Mouse (Mus musculus) hindbrain, embryonic 15.5 days (tissue): ENCODE measurements at regions not wholly inside any gene's neighbourhood (a gene's known extent, or its start where the extent isn't known, plus 50 kb on each side); places are given as distances from the start of the nearest gene placed in this dataset.
A peak's percentile ranks its signal among the peaks of the same experiment; 100 is the strongest.

Experiments used
- ATAC-seq: fragments of 200-750 bp; cut with Nextera tagmentation; 2 replicates; pipeline ENCODE4 v1.8.0; 2017; ENCODE audit warnings: low read depth, moderate number of reproducible peaks, moderate TSS enrichment; ENCODE audit not compliant: low FRiP score
- H3K27ac ChIP-seq: fragments of 300-500 bp; sonication (generic); replicated peaks from 2 replicates; pipeline ENCODE4 v1.5.1; 2015; ENCODE audit warnings: mild to moderate bottlenecking, inconsistent platforms
- H3K27me3 ChIP-seq: fragments of 300-500 bp; sonication (generic); 2 replicates; pipeline ENCODE4 v1.6.1; 2015; ENCODE audit warnings: control low read depth, inconsistent platforms
- H3K36me3 ChIP-seq: fragments of 300-500 bp; sonication (generic); 2 replicates; pipeline ENCODE4 v1.6.1; 2015; ENCODE audit warnings: control low read depth, inconsistent platforms
- H3K4me1 ChIP-seq: fragments of 300-500 bp; sonication (generic); replicated peaks from 2 replicates; pipeline ENCODE4 v1.6.1; 2015; ENCODE audit warnings: control low read depth, inconsistent platforms
- H3K4me2 ChIP-seq: fragments of 300-500 bp; sonication (generic); 2 replicates; pipeline ENCODE4 v1.6.1; 2015; ENCODE audit warnings: moderate library complexity, mild to moderate bottlenecking, inconsistent platforms
- H3K4me3 ChIP-seq: fragments of 300-500 bp; sonication (generic); 2 replicates; pipeline ENCODE4 v1.5.1; 2015; ENCODE audit warnings: mild to moderate bottlenecking, inconsistent platforms
- H3K9ac ChIP-seq: fragments of 300-500 bp; sonication (generic); 2 replicates; pipeline ENCODE4 v1.6.1; 2015; ENCODE audit warnings: inconsistent platforms
- H3K9me3 ChIP-seq: fragments of 300-500 bp; sonication (generic); 2 replicates; pipeline ENCODE4 v1.6.1; 2016; ENCODE audit warnings: control low read depth, inconsistent platforms
- WGBS: fragments of 180-500 bp; shearing (Covaris S2); methylation state at CpG from one replicate; pipeline ENCODE4 v1.1.7; 2015; 5-methylcytosine and 5-hydroxymethylcytosine counted together

GRCm38 (mm10) chr2:11387623-11388022 lies 166.3 kb downstream of the Pfkfb3 start:
- ATAC-seq: no peak
- no peaks in the 10 kb centered on the region for H3K36me3 ChIP-seq
- H3K27me3 ChIP-seq: no peaks in the 10 kb centered on the region
- no peak overlapping the region for H3K4me2 ChIP-seq
- H3K4me3 ChIP-seq: no peak overlapping the region
- H3K4me1 ChIP-seq: no peaks in the 10 kb centered on the region; the same call in 1 of the 2 replicates
- H3K27ac ChIP-seq: no peak overlapping the region
- WGBS: 93% methylated on average over 2 of the region's 2 CpGs
- H3K9ac ChIP-seq: no peak overlapping the region
- H3K9me3 ChIP-seq: no peaks in the 10 kb centered on the region

- Histone ChIP-seq H3K36me3 (no peaks in the 10 kb centered on the region), H3K4me3 (no peak overlapping the region), H3K27ac (no peak overlapping the region), H3K4me1 (no peaks in the 10 kb centered on the region), H3K4me2 (no peak overlapping the region), H3K9me3 (no peaks in the 10 kb centered on the region), H3K27me3 (no peaks in the 10 kb centered on the region), H3K9ac (no peak overlapping the region)
- WGBS: 77% methylated on average over 2 of the region's 2 CpGs
- no peak for ATAC-seq
Measured at GRCm38 (mm10) chr2:11383815-11384214, 170.1 kb downstream of the Pfkfb3 start.

GRCm38 (mm10) chr2:11377213-11377612 lies 176.7 kb downstream of the Pfkfb3 start:
- ATAC-seq: no peak
- no peak overlapping the region for H3K4me3 ChIP-seq
- H3K36me3 ChIP-seq: no peaks in the 10 kb centered on the region
- H3K4me1 ChIP-seq: no peaks in the 10 kb centered on the region
- H3K9ac ChIP-seq: no peak overlapping the region
- 71% methylated on average over 2 of the region's 2 CpGs for WGBS
- no peak overlapping the region for H3K4me2 ChIP-seq
- no peaks in the 10 kb centered on the region for H3K27me3 ChIP-seq
- no peaks in the 10 kb centered on the region for H3K9me3 ChIP-seq
- no peak overlapping the region for H3K27ac ChIP-seq

GRCm38 (mm10) chr2:11375726-11376454 lies 178.0 kb downstream of the Pfkfb3 start:
- Histone ChIP-seq H3K4me3 (no peak overlapping the region), H3K27ac (no peak overlapping the region), H3K4me1 (no peaks in the 10 kb centered on the region), H3K9ac (no peak overlapping the region), H3K27me3 (no peaks in the 10 kb centered on the region), H3K4me2 (no peak overlapping the region), H3K9me3 (no peaks in the 10 kb centered on the region), H3K36me3 (no peaks in the 10 kb centered on the region)
- no peak for ATAC-seq
- WGBS: 82% methylated on average over 10 of the region's 10 CpGs

- no peak overlapping the region for H3K4me3 ChIP-seq
- no peak overlapping the region for H3K9ac ChIP-seq
- H3K36me3 ChIP-seq: no peaks in the 10 kb centered on the region
- no peak overlapping the region for H3K27ac ChIP-seq
- no peaks in the 10 kb centered on the region for H3K4me1 ChIP-seq
- H3K4me2 ChIP-seq: no peak overlapping the region
- ATAC-seq: no peak
- no peaks in the 10 kb centered on the region for H3K9me3 ChIP-seq
- no peaks in the 10 kb centered on the region for H3K27me3 ChIP-seq
- WGBS: 60% methylated on average over 6 of the region's 6 CpGs
Measured at GRCm38 (mm10) chr2:11375092-11375491, 178.8 kb downstream of the Pfkfb3 start.

- H3K9me3 ChIP-seq: no peaks in the 10 kb centered on the region
- ATAC-seq: no peak
- H3K4me2 ChIP-seq: no peak overlapping the region
- H3K4me3 ChIP-seq: no peak overlapping the region
- no peaks in the 10 kb centered on the region for H3K36me3 ChIP-seq
- no peaks in the 10 kb centered on the region for H3K4me1 ChIP-seq
- H3K27ac ChIP-seq: no peak overlapping the region
- no peaks in the 10 kb centered on the region for H3K27me3 ChIP-seq
- H3K9ac ChIP-seq: no peak overlapping the region
Measured at GRCm38 (mm10) chr2:11370273-11370672, 183.6 kb downstream of the Pfkfb3 start.

DNA sequence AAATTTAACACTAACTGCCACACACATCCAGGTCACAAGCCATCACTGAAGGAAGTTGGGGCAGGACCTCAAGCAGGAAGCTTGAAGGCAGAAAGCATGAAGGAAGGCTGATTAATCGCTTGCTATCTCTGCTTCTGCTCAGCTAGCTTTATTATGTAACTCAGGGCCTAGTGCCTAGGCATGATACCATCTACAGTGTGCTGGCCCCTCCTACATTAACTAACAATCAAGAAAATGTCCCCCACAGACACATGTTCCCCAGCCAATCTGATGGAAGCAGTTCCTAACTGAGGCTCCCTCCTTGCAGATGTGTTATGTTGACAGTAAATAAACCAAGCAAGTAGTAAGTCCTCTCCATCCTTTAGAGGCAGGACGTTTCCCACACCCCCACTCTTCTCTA lies 186.6 kb downstream of the Pfkfb3 start:
- 70% methylated on average over 2 of the region's 2 CpGs for WGBS
- no peak overlapping the region for H3K4me3 ChIP-seq
- ATAC-seq: no peak

DNA sequence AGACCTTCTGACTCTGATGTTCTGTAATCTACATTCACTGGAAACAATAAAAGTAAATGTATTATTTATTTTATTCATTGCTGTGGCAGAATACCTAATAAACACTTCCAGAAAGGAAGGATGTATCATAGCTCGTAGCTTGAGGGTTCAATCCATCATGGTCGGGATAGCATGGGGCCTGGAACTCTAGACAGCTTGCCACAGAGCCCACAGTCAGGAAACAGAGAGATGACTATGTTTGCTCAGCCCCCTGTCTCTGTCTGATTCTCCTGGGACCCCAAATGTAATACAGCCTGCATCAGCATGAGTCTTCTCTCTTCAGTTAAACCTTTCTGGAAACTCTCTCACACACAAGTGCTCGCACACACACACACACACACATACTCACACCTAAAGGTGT lies 188.1 kb downstream of the Pfkfb3 start:
- Histone ChIP-seq H3K36me3 (no peaks in the 10 kb centered on the region), H3K27ac (no peak overlapping the region), H3K27me3 (no peaks in the 10 kb centered on the region), H3K9me3 (no peaks in the 10 kb centered on the region), H3K4me3 (no peak overlapping the region), H3K4me1 (no peaks in the 10 kb centered on the region), H3K4me2 (no peak overlapping the region), H3K9ac (no peak overlapping the region)
- no peak for ATAC-seq
- WGBS: 86% methylated on average over 3 of the region's 3 CpGs

More for the DNA sequence above, 186.6 kb downstream of the Pfkfb3 start:
- H3K36me3 ChIP-seq: no peaks in the 10 kb centered on the region
- no peaks in the 10 kb centered on the region for H3K9me3 ChIP-seq
- no peaks in the 10 kb centered on the region for H3K27me3 ChIP-seq
- no peak overlapping the region for H3K27ac ChIP-seq
- no peaks in the 10 kb centered on the region for H3K4me1 ChIP-seq
- no peak overlapping the region for H3K4me2 ChIP-seq
- H3K9ac ChIP-seq: no peak overlapping the region

DNA sequence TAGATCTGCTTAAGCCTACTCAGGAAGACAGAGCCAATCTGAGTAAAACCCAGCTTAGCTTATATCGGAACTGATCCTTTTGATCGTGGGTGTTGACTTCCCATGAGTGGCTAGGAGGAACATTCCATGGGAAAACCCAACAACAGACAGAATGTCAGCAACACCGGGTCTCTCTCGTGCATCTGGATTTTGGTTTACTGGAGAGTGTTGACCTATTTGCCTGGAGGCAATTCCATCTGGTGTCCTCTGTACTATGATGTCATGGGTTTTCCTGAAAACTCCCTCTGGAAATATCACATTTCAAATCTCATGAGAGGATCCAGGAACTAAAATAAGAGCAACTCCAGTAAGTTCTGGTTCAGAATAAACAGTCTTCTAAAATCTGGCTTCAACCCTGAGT lies 188.5 kb downstream of the Pfkfb3 start:
- H3K27ac ChIP-seq: no peak overlapping the region
- H3K27me3 ChIP-seq: no peaks in the 10 kb centered on the region
- H3K4me3 ChIP-seq: no peak overlapping the region
- H3K9me3 ChIP-seq: no peaks in the 10 kb centered on the region
- no peak for ATAC-seq
- no peaks in the 10 kb centered on the region for H3K36me3 ChIP-seq
- WGBS: 87% methylated on average over 4 of the region's 4 CpGs
- no peaks in the 10 kb centered on the region for H3K4me1 ChIP-seq
- H3K4me2 ChIP-seq: no peak overlapping the region
- H3K9ac ChIP-seq: no peak overlapping the region

DNA sequence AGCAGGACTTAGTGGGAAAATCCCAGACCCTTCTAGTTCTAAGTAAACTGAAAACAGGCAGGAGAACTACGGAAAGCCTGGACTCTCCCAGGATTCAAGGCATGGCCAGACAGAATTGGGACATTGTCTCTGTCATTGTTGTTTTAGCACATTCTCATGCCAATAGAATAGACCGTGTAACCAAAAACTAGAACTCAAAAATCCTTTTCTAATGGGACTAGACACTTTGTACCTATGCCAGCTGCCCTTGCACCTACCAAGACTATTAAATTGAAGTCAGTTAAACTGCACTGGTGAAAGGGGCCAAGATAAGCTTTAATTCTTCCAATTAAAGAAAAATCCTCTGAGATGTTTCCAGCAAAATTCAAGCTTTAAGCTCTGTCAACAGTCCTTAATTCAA lies 189.8 kb downstream of the Pfkfb3 start:
- Histone ChIP-seq H3K9ac (no peak overlapping the region), H3K27me3 (no peaks in the 10 kb centered on the region), H3K9me3 (no peaks in the 10 kb centered on the region), H3K4me2 (no peak overlapping the region), H3K4me3 (no peak overlapping the region), H3K27ac (no peak overlapping the region), H3K4me1 (no peaks in the 10 kb centered on the region), H3K36me3 (no peaks in the 10 kb centered on the region)
- no peak for ATAC-seq
- 79% methylated on average over 2 of the region's 2 CpGs for WGBS

DNA sequence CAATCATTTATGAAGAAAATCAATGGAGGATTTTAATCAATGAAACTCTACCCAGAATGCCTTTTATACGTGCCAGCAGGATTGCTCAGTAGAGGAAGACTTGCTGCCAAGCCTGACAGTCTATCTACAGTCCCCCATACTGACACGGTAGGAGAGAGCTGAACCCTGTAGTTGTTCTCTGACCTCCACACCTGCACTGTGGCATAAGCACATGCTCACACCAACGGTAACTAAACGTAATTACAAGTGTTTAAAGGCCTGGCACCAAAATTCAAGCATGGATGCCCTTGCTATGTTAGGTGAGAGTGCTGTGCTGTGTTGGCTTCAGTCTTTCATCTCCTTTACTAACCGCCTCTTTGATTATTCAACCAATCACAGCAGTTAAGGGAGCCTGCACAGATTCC lies 190.8 kb downstream of the Pfkfb3 start:
- 64% methylated on average over 5 of the region's 5 CpGs for WGBS
- Histone ChIP-seq H3K27ac (no peak overlapping the region), H3K4me1 (no peaks in the 10 kb centered on the region), H3K4me2 (no peak overlapping the region), H3K4me3 (no peak overlapping the region), H3K9me3 (no peaks in the 10 kb centered on the region), H3K9ac (no peak overlapping the region), H3K27me3 (no peaks in the 10 kb centered on the region), H3K36me3 (no peaks in the 10 kb centered on the region)
- peak; percentile 83 for ATAC-seq

DNA sequence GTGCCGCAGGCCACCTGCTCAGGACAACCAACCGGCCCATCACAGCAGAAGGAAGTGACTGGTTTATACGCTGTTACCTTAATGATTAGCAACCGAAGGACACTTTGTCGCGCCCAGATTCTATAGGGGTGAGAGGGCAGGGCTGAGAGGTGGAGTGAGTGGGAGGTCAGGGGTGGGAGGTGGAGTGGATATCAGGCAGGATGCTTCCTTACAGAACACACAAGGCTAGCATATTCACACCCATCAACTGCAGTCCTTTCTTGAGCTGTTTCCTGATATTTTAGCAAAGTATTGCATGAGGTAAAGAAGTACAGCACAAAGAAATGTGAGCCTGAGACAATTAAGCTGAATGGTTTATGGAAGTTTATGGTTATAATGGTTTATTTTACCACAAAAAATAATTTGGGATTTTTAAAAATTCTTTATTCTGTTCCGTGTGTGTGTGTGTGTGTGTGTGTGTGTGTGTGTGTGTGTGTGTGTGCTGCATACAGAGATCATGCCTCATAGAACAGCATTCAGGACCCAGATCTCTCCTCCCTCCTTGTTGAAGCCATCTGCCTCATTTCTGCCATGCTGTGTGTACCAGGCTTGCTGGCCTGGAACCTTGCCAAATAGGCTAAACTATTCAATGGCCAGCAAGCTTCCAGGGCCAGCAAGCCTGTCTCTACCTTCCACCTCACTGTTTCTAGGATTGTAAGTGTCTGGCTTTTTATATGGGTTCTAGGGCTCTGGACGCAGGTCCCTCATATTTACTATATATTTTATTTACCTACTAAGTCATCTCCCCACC lies 190.5 kb downstream of the Prkcq start:
- no peaks in the 10 kb centered on the region for H3K9me3 ChIP-seq
- H3K27ac ChIP-seq: no peak overlapping the region
- H3K27me3 ChIP-seq: no peaks in the 10 kb centered on the region
- H3K4me1 ChIP-seq: no peaks in the 10 kb centered on the region
- ATAC-seq: peak; percentile 85
- WGBS: 70% methylated on average over 8 of the region's 8 CpGs
- no peaks in the 10 kb centered on the region for H3K36me3 ChIP-seq
- H3K9ac ChIP-seq: no peak overlapping the region
- H3K4me3 ChIP-seq: no peak overlapping the region
- no peak overlapping the region for H3K4me2 ChIP-seq
